Mouse (Mus musculus) liver, embryonic 14.5 days (tissue): Measurements from ENCODE around the gene Krcc1.

Experiments
- CTCF ChIP-seq: IDR thresholded peaks from 2 replicates; pipeline ENCODE4 v1.5.1; 2016; ENCODE audit warnings: antibody characterized with exemption, low read depth, control low read depth
- EP300 ChIP-seq: IDR thresholded peaks from 2 replicates; pipeline ENCODE4 v1.6.1; 2016; ENCODE audit warnings: antibody characterized with exemption, low read depth

- TF ChIP-seq EP300 (no peak), CTCF (no peak)
Measured at GRCm38 (mm10) chr6:71259166-71259565, 12.3 kb upstream of the Krcc1 start.
